23 mouse cellular contexts compared by ENCODE assay signal in genomic region chr19:36693530-36693929, GRCm38 (mm10). TPM values are rescaled to one million over a fixed set of nuclear protein-coding genes. Genes with fewer than 3 reads are reported as not detected.
"Had no signal": no experiment of that assay in that cellular context is flagged by ENCODE, and none has a peak within 500 bp of the region (broad histone marks: within the 10 kb centered on the region; RNA-seq: fewer than 3 reads in every experiment).

No protein-coding gene starts in this region.

- H3K9me3 ChIP-seq: liver, embryonic 13.5 days; liver, embryonic 15.5 days; midbrain, embryonic 12.5 days; neural tube, embryonic 13.5 days; neural tube, embryonic 15.5 days; stomach, embryonic 15.5 days had no signal

- H3K9ac ChIP-seq: liver, embryonic 13.5 days; liver, embryonic 15.5 days; liver, postnatal 0 days; midbrain, embryonic 12.5 days; neural tube, embryonic 13.5 days; neural tube, embryonic 15.5 days; stomach, embryonic 15.5 days had no signal

- H3K27me3 ChIP-seq: liver, embryonic 13.5 days; liver, embryonic 15.5 days; midbrain, embryonic 12.5 days; neural tube, embryonic 13.5 days; neural tube, embryonic 15.5 days; stomach, embryonic 15.5 days had no signal

- DNase-seq: liver, embryonic 13.5 days; liver, postnatal 0 days; lung, adult 2 months; lung, postnatal 10 days; lung, postnatal 36 days; midbrain, embryonic 14.5 days; right cerebral cortex, adult 18-20 months; right cerebral cortex, postnatal 25 days; right cerebral cortex, postnatal 4 days; thymus, adult 2 months; thymus, postnatal 25 days; thymus, postnatal 4 days had no signal

- ATAC-seq: liver, postnatal 0 days; midbrain, embryonic 16.5 days had no signal

- H3K36me3 ChIP-seq: liver, embryonic 13.5 days; liver, embryonic 15.5 days; midbrain, embryonic 12.5 days; neural tube, embryonic 13.5 days; neural tube, embryonic 15.5 days; stomach, embryonic 15.5 days had no signal

- H3K4me1 ChIP-seq: liver, embryonic 15.5 days; megakaryocyte, embryonic 14.5 days had no signal

- H3K4me2 ChIP-seq: liver, embryonic 13.5 days; liver, embryonic 15.5 days; midbrain, embryonic 12.5 days; neural tube, embryonic 13.5 days; neural tube, embryonic 15.5 days; stomach, embryonic 15.5 days had no signal

- H3K4me3 ChIP-seq: liver, embryonic 13.5 days; liver, embryonic 15.5 days; megakaryocyte, embryonic 14.5 days; midbrain, embryonic 12.5 days; myocyte; neural tube, embryonic 13.5 days; neural tube, embryonic 15.5 days; stomach, embryonic 15.5 days had no signal

- H3K27ac ChIP-seq: liver, embryonic 13.5 days; liver, embryonic 15.5 days; macrophage; midbrain, embryonic 12.5 days; neural tube, embryonic 13.5 days; stomach, embryonic 15.5 days; stomach, postnatal 0 days had no signal

RNA-seq across cellular contexts. Expression of gene Ppp1r3c, which starts 42.9 kb away (rescaled TPM):
- total RNA-seq: megakaryocyte progenitor cell, adult 5-6 weeks had no signal
- polyA plus RNA-seq: myocyte had no signal
